Mouse (Mus musculus): ENCODE data around the gene Tshb.

GRCm38 (mm10) chr3:102742725-102743124 is 39.8 kb downstream of the Tshb start:
- no peak for TF ChIP-seq CTCF (IDR thresholded peaks at IDR 0.05; ENCODE audit: extremely low read depth, insufficient read depth, low read length)
- no peak for TF ChIP-seq POLR2A (IDR thresholded peaks at IDR 0.05; ENCODE audit: extremely low read depth, insufficient read depth, low read length)

Measured in cortical plate, adult 2 months (tissue).